Mouse (Mus musculus) telencephalon, adult 2 months (tissue): ENCODE measurements around the gene Ogg1.

Source experiments
- DNase-seq: peaks from one replicate; pipeline ENCODE4 v3.0.0-alpha.2; 2011; ENCODE audit warnings: low read depth, low spot score

Gene Ogg1

GRCm38 (mm10) chr6:113326533-113327315 lies at the start of gene Ogg1:
TSS of gene Ogg1 (plus strand) at chr6:113326972.
- peak; percentile 99 for DNase-seq

- DNase-seq = no peak
Measured at GRCm38 (mm10) chr6:113281676-113282075, 45.1 kb upstream of the Ogg1 start.

- DNase-seq = no peak
Measured at GRCm38 (mm10) chr6:113282101-113282802, 44.5 kb upstream of the Ogg1 start, which contains the start of gene Cpne9. TSS of gene Cpne9 (plus strand) at chr6:113282307.

GRCm38 (mm10) chr6:113282969-113283368 lies 43.8 kb upstream of the Ogg1 start:
- no peak for DNase-seq

- no peak for DNase-seq
Measured at GRCm38 (mm10) chr6:113283500-113283899, 43.3 kb upstream of the Ogg1 start.

GRCm38 (mm10) chr6:113284931-113285330 lies 41.8 kb upstream of the Ogg1 start:
- no peak for DNase-seq

- no peak for DNase-seq
Measured at GRCm38 (mm10) chr6:113286316-113286715, 40.5 kb upstream of the Ogg1 start.

- peak; percentile 74 for DNase-seq
Measured at GRCm38 (mm10) chr6:113287236-113287635, 39.5 kb upstream of the Ogg1 start.

GRCm38 (mm10) chr6:113289346-113289745 lies 37.4 kb upstream of the Ogg1 start:
- DNase-seq = no peak

- DNase-seq = no peak
Measured at GRCm38 (mm10) chr6:113290346-113290745, 36.4 kb upstream of the Ogg1 start.

GRCm38 (mm10) chr6:113292938-113293337 lies 33.8 kb upstream of the Ogg1 start:
- DNase-seq = no peak

- no peak for DNase-seq
Measured at GRCm38 (mm10) chr6:113296046-113296445, 30.7 kb upstream of the Ogg1 start.

- DNase-seq = no peak
Measured at GRCm38 (mm10) chr6:113296639-113297038, 30.1 kb upstream of the Ogg1 start.

- no peak for DNase-seq
Measured at GRCm38 (mm10) chr6:113301350-113301749, 25.4 kb upstream of the Ogg1 start.

GRCm38 (mm10) chr6:113302258-113302657 lies 24.5 kb upstream of the Ogg1 start:
- no peak for DNase-seq

GRCm38 (mm10) chr6:113306322-113306985 lies 20.3 kb upstream of the Ogg1 start:
- peak; percentile 100 for DNase-seq

GRCm38 (mm10) chr6:113306986-113307349 lies 19.8 kb upstream of the Ogg1 start, which contains the start of gene Brpf1:
TSS of gene Brpf1 (plus strand) at chr6:113307137.
- no peak for DNase-seq

- no peak for DNase-seq
Measured at GRCm38 (mm10) chr6:113307481-113308121, 19.2 kb upstream of the Ogg1 start.

- DNase-seq = no peak
Measured at GRCm38 (mm10) chr6:113308141-113308540, 18.6 kb upstream of the Ogg1 start.

GRCm38 (mm10) chr6:113315972-113316371 lies 10.8 kb upstream of the Ogg1 start:
- no peak for DNase-seq

- DNase-seq = no peak
Measured at GRCm38 (mm10) chr6:113329396-113329795, 2.6 kb downstream of the Ogg1 start.

GRCm38 (mm10) chr6:113330547-113330946 lies 3.8 kb downstream of the Ogg1 start:
- DNase-seq = no peak
